Mouse (Mus musculus) stomach, embryonic 16.5 days (tissue): ENCODE measurements at regions not wholly inside any gene's neighbourhood (a gene's known extent, or its start where the extent isn't known, plus 50 kb on each side); places are given as distances from the start of the nearest gene placed in this dataset.

Experiments used
- ATAC-seq: fragments of 200-750 bp; cut with Nextera tagmentation; 2 replicates; pipeline ENCODE4 v1.8.0; 2017; ENCODE audit warnings: moderate number of reproducible peaks, moderate TSS enrichment; ENCODE audit not compliant: insufficient read depth, low FRiP score
- H3K27ac ChIP-seq: fragments of 300-500 bp; sonication (generic); 2 replicates; pipeline ENCODE4 v1.5.1; 2014; ENCODE audit warnings: low read length
- H3K27me3 ChIP-seq: fragments of 300-500 bp; sonication (generic); 2 replicates; pipeline ENCODE4 v1.6.1; 2014; ENCODE audit warnings: low read length, control low read depth, mixed read lengths; ENCODE audit not compliant: control insufficient read depth, insufficient read depth
- H3K36me3 ChIP-seq: fragments of 300-500 bp; sonication (generic); 2 replicates; pipeline ENCODE4 v1.6.1; 2014; ENCODE audit warnings: low read length; ENCODE audit not compliant: control insufficient read depth, insufficient read depth
- H3K4me1 ChIP-seq: fragments of 300-500 bp; sonication (generic); 2 replicates; pipeline ENCODE4 v1.6.1; 2014; ENCODE audit warnings: low read length, control low read depth, mixed read lengths; ENCODE audit not compliant: control insufficient read depth, insufficient read depth
- H3K4me2 ChIP-seq: fragments of 300-500 bp; sonication (generic); 2 replicates; pipeline ENCODE4 v1.6.1; 2014; ENCODE audit warnings: low read depth, low read length, mixed read lengths
- H3K4me3 ChIP-seq: fragments of 300-500 bp; sonication (generic); replicated peaks from 2 replicates; pipeline ENCODE4 v1.5.1; 2014; ENCODE audit warnings: mild to moderate bottlenecking, low read length
- H3K9ac ChIP-seq: fragments of 300-500 bp; sonication (generic); 2 replicates; pipeline ENCODE4 v1.6.1; 2014; ENCODE audit warnings: low read length
- H3K9me3 ChIP-seq: fragments of 300-500 bp; sonication (generic); replicated peaks from 2 replicates; pipeline ENCODE4 v1.6.1; 2016; ENCODE audit warnings: low read length, control low read depth; ENCODE audit not compliant: control insufficient read depth
- WGBS: fragments of 180-500 bp; shearing (Covaris S2); extraction: QIAGEN DNeasy Blood & Tissue Kit; methylation state at CpG from one replicate; pipeline ENCODE4 v1.1.7; 2014; 5-methylcytosine and 5-hydroxymethylcytosine counted together

GRCm38 (mm10) chr12:16006286-16006685 lies 189.6 kb upstream of the Trib2 start:
- Histone ChIP-seq H3K27me3 (no peaks in the 10 kb centered on the region), H3K9ac (no peak overlapping the region), H3K27ac (no peak overlapping the region), H3K9me3 (no peaks in the 10 kb centered on the region), H3K4me3 (no peak overlapping the region), H3K4me1 (peaks cover 6% of the 10 kb centered on the region), H3K4me2 (no peak overlapping the region), H3K36me3 (no peaks in the 10 kb centered on the region)
- 95% methylated on average over 5 of the region's 5 CpGs for WGBS
- ATAC-seq: no peak

DNA sequence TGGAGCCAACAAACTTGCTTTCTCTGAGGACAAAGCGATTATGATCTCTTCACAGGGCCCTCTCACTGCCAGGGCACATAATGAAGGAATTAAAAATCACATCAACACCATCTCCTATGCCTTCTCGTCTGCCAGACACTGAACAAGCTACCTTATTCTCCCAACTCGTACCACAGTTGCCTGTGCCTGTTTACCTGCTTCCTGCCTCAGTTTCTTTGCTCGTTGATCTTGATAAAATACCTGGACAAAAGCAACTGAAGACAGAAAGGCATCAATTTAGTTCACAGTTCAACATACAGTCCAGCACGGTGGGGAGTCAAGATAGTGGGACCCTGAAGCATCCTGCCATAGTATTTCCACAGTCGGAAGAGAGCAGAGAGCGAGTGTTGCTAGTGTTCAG lies 185.1 kb upstream of the Trib2 start:
- no peak overlapping the region for H3K4me2 ChIP-seq
- no peaks in the 10 kb centered on the region for H3K27me3 ChIP-seq
- 83% methylated on average over 7 of the region's 7 CpGs for WGBS
- no peaks in the 10 kb centered on the region for H3K9me3 ChIP-seq
- H3K4me1 ChIP-seq: no peaks in the 10 kb centered on the region
- H3K9ac ChIP-seq: no peak overlapping the region
- ATAC-seq: no peak
- no peak overlapping the region for H3K4me3 ChIP-seq
- H3K36me3 ChIP-seq: no peaks in the 10 kb centered on the region
- H3K27ac ChIP-seq: no peak overlapping the region

- Histone ChIP-seq H3K9me3 (no peaks in the 10 kb centered on the region), H3K27me3 (no peaks in the 10 kb centered on the region), H3K4me1 (no peaks in the 10 kb centered on the region), H3K36me3 (no peaks in the 10 kb centered on the region), H3K9ac (no peak overlapping the region), H3K4me2 (no peak overlapping the region), H3K27ac (no peak overlapping the region), H3K4me3 (no peak overlapping the region)
- WGBS: 76% methylated on average over 5 of the region's 5 CpGs
- ATAC-seq: no peak
These were observed 184.5 kb upstream of the Trib2 start for GRCm38 (mm10) chr12:16001225-16001624.

DNA sequence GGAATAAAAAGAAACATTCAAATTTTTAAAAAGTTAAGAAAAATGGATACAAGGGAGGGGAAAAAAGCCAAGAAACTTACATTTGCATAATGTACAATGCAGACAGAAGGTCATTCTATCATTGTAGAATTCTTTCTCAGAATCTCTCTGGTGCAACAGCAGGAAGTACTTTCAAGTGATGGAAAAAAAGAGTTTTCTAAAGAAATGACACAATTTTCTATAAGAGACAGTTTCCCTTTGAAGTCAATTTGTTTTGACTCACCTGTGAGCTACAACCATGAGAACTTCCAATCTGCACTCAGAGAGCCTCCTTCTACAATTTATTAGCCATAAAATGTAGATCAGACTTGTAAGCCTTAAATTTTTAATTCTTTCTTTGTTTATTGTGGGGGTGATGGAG lies 181.6 kb upstream of the Trib2 start:
- H3K9ac ChIP-seq: no peak overlapping the region
- H3K9me3 ChIP-seq: no peaks in the 10 kb centered on the region
- no peaks in the 10 kb centered on the region for H3K4me1 ChIP-seq
- no peak overlapping the region for H3K4me3 ChIP-seq
- H3K4me2 ChIP-seq: no peak overlapping the region
- H3K27me3 ChIP-seq: no peaks in the 10 kb centered on the region
- H3K27ac ChIP-seq: no peak overlapping the region
- no peaks in the 10 kb centered on the region for H3K36me3 ChIP-seq
- ATAC-seq: no peak

- Histone ChIP-seq H3K4me1 (no peaks in the 10 kb centered on the region), H3K27me3 (no peaks in the 10 kb centered on the region), H3K9ac (no peak overlapping the region), H3K4me3 (no peak overlapping the region), H3K4me2 (no peak overlapping the region), H3K27ac (no peak overlapping the region), H3K9me3 (no peaks in the 10 kb centered on the region), H3K36me3 (no peaks in the 10 kb centered on the region)
- WGBS: 76% methylated on average over 3 of the region's 3 CpGs
- no peak for ATAC-seq
These were observed 177.1 kb upstream of the Trib2 start for GRCm38 (mm10) chr12:15993866-15994265.

GRCm38 (mm10) chr12:15986351-15986750 lies 169.6 kb upstream of the Trib2 start:
- H3K9me3 ChIP-seq: no peaks in the 10 kb centered on the region
- no peak overlapping the region for H3K4me2 ChIP-seq
- H3K27ac ChIP-seq: no peak overlapping the region
- no peak overlapping the region for H3K9ac ChIP-seq
- H3K36me3 ChIP-seq: no peaks in the 10 kb centered on the region
- no peak overlapping the region for H3K4me3 ChIP-seq
- no peak for ATAC-seq
- H3K4me1 ChIP-seq: no peaks in the 10 kb centered on the region
- H3K27me3 ChIP-seq: no peaks in the 10 kb centered on the region

- H3K4me2 ChIP-seq: no peak overlapping the region
- H3K9ac ChIP-seq: no peak overlapping the region
- ATAC-seq: no peak
- H3K36me3 ChIP-seq: no peaks in the 10 kb centered on the region
- H3K27ac ChIP-seq: no peak overlapping the region
- H3K27me3 ChIP-seq: no peaks in the 10 kb centered on the region
- no peak overlapping the region for H3K4me3 ChIP-seq
- no peaks in the 10 kb centered on the region for H3K4me1 ChIP-seq
- no peaks in the 10 kb centered on the region for H3K9me3 ChIP-seq
- WGBS: 72% methylated on average over 2 of the region's 2 CpGs
These were observed 168.9 kb upstream of the Trib2 start for GRCm38 (mm10) chr12:15985649-15986048.

DNA sequence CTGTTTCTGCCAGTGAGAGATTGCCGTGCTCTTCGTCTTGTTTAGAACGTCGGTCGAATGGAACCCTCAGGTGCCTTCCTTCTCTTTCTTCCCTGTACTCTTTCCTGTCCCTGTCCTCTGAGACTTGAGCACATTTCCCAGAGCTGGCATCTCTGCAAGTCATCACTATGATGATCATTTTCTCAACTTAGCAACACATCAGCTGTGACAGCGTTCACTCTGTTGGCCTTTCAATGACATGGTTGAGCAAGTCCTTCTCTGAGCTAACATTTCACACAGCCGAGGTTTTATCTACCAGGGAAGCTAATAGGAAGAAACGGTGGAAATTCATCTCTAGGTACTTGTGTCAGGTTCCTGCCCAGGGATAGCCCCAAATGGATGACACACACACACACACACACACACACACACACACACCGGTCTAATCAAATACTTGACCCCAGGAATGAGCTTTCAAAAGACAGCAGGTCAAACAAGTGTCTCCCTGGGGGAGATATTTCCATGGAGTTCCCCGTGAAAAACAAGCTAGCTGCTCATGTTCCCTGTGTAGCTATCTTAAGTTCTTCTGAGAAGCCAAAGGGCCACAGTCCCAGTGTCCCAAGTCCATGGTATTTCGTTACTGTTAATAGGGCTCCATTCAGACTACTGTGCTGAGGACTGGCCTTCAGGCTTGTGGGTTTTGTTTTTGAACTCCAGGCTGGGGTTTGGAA lies 167.0 kb upstream of the Trib2 start:
- 83% methylated on average over 11 of the region's 11 CpGs for WGBS
- H3K9ac ChIP-seq: no peak overlapping the region
- no peak overlapping the region for H3K27ac ChIP-seq
- no peaks in the 10 kb centered on the region for H3K36me3 ChIP-seq
- H3K4me2 ChIP-seq: no peak overlapping the region
- no peaks in the 10 kb centered on the region for H3K27me3 ChIP-seq
- H3K4me1 ChIP-seq: no peaks in the 10 kb centered on the region
- no peak for ATAC-seq
- no peak overlapping the region for H3K4me3 ChIP-seq
- no peaks in the 10 kb centered on the region for H3K9me3 ChIP-seq

- WGBS: 27% methylated on average over 1 of the region's 1 CpGs
- Histone ChIP-seq H3K27ac (no peak overlapping the region), H3K27me3 (no peaks in the 10 kb centered on the region), H3K4me3 (no peak overlapping the region), H3K9me3 (no peaks in the 10 kb centered on the region), H3K36me3 (no peaks in the 10 kb centered on the region), H3K9ac (no peak overlapping the region), H3K4me1 (no peaks in the 10 kb centered on the region), H3K4me2 (no peak overlapping the region)
- ATAC-seq: no peak
These were observed 165.0 kb upstream of the Trib2 start for GRCm38 (mm10) chr12:15981741-15982140.

DNA sequence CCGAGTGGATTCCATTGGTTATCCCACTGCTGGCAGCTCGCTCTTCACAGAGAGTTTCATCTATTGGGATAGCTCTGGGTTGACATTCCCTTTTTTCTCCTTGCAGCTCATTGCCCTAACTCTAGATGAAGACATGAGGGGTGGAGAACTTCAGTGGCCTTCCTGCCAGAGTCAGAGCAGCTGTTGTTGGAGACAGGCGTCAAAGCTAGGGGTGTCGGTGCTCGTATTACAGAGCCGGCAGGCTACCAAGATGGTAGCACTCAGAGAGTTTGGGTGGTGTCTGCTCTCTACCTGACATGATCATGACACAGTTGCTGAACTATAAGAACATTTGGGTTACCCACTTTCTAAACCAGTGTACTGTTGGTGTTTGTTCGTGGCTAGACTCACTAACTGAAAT lies 162.5 kb upstream of the Trib2 start:
- Histone ChIP-seq H3K9me3 (no peaks in the 10 kb centered on the region), H3K27me3 (no peaks in the 10 kb centered on the region), H3K9ac (no peak overlapping the region), H3K27ac (no peak overlapping the region), H3K4me1 (no peaks in the 10 kb centered on the region), H3K4me3 (no peak overlapping the region), H3K36me3 (no peaks in the 10 kb centered on the region), H3K4me2 (no peak overlapping the region)
- 87% methylated on average over 7 of the region's 7 CpGs for WGBS
- no peak for ATAC-seq
